12 mouse cellular contexts compared by ENCODE assay signal in genomic region chr2:6876547-6876946, GRCm38 (mm10).
DNase-seq lines count a peak whose midpoint lies in the region; ATAC-seq and TF ChIP-seq lines count a peak whose summit lies in the region.
"Had no signal": no experiment of that assay in that cellular context is flagged by ENCODE, and none has a peak within 500 bp of the region (broad histone marks: within the 10 kb centered on the region; RNA-seq: fewer than 3 reads in every experiment).

No protein-coding gene starts in this region.

- no peak overlapping the region for H3K4me3 ChIP-seq in C2C12 (ENCODE audit: insufficient read depth, poor library complexity, severe bottlenecking)
- H3K4me3 ChIP-seq in embryonic facial prominence, embryonic 15.5 days (replicated peaks) = no peak overlapping the region
- no peak overlapping the region for H3K4me3 ChIP-seq in limb, embryonic 15.5 days
- no peak overlapping the region for H3K4me3 ChIP-seq in intestine, embryonic 16.5 days (ENCODE audit: low read length)
- no peak overlapping the region for H3K4me3 ChIP-seq in liver, embryonic 11.5 days (ENCODE audit: low read depth, low read length)
- H3K4me3 ChIP-seq: erythroblast, embryonic 14.5 days; heart, embryonic 15.5 days; lung, embryonic 15.5 days had no signal

- 0 out of 2 replicates have a peak, but pooled peaks cover 9% of the 10 kb centered on the region for H3K4me1 ChIP-seq in embryonic facial prominence, embryonic 15.5 days
- peaks cover 3% of the 10 kb centered on the region for H3K4me1 ChIP-seq in limb, embryonic 15.5 days
- H3K4me1 ChIP-seq in intestine, embryonic 16.5 days (ENCODE audit: control insufficient read depth, insufficient read depth, low read length) = 0 out of 2 replicates have a peak, but pooled peaks cover 2% of the 10 kb centered on the region
- no peaks in the 10 kb centered on the region; the same call in 1 of the 2 replicates for H3K4me1 ChIP-seq in liver, embryonic 11.5 days (replicated peaks; ENCODE audit: control insufficient read depth, insufficient read depth, low read length)

- no peaks in the 10 kb centered on the region for H3K36me3 ChIP-seq in C2C12 (ENCODE audit: control insufficient read depth, insufficient read depth)
- no peaks in the 10 kb centered on the region for H3K36me3 ChIP-seq in embryonic facial prominence, embryonic 15.5 days
- no peaks in the 10 kb centered on the region for H3K36me3 ChIP-seq in limb, embryonic 15.5 days
- no peaks in the 10 kb centered on the region for H3K36me3 ChIP-seq in intestine, embryonic 16.5 days (ENCODE audit: control insufficient read depth, insufficient read depth, low read length)
- H3K36me3 ChIP-seq in liver, embryonic 11.5 days (ENCODE audit: control insufficient read depth, insufficient read depth, low read length) = no peaks in the 10 kb centered on the region
- H3K36me3 ChIP-seq: heart, embryonic 15.5 days; lung, embryonic 15.5 days had no signal

- H3ac ChIP-seq in C2C12 (ENCODE audit: control insufficient read depth, insufficient read length, low read depth) = no peak overlapping the region

- intact Hi-C loops in heart, postnatal 10 days (cut with DNase I) = no loop called here
- intact Hi-C loops in heart, postnatal 25 days (cut with DNase I) = no loop called here

- DNase-seq in heart, postnatal 10 days = peak; percentile 21 to 28
- no peak for DNase-seq in heart, postnatal 25 days (ENCODE audit: low spot score)
- DNase-seq in liver, embryonic 11.5 days (ENCODE audit: low spot score) = no peak
- DNase-seq: thymus, adult 18-20 months had no signal

- peak overlapping the region; percentile 51; the same call in 1 of the 2 replicates for H3K27ac ChIP-seq in embryonic facial prominence, embryonic 15.5 days (replicated peaks)
- H3K27ac ChIP-seq in limb, embryonic 15.5 days = peak overlapping the region; percentile 2; the same call in 1 of the 2 replicates
- H3K27ac ChIP-seq in intestine, embryonic 16.5 days (ENCODE audit: low read length) = no peak overlapping the region
- no peak overlapping the region for H3K27ac ChIP-seq in liver, embryonic 11.5 days (ENCODE audit: low read depth, low read length)
- H3K27ac ChIP-seq: heart, embryonic 15.5 days; lung, embryonic 15.5 days had no signal

- no peaks in the 10 kb centered on the region for H3K9me3 ChIP-seq in embryonic facial prominence, embryonic 15.5 days (replicated peaks)
- no peaks in the 10 kb centered on the region for H3K9me3 ChIP-seq in limb, embryonic 15.5 days
- no peaks in the 10 kb centered on the region for H3K9me3 ChIP-seq in intestine, embryonic 16.5 days (ENCODE audit: control insufficient read depth, low read length)
- no peaks in the 10 kb centered on the region for H3K9me3 ChIP-seq in liver, embryonic 11.5 days (ENCODE audit: control insufficient read depth, low read length)
- H3K9me3 ChIP-seq: heart, embryonic 15.5 days; lung, embryonic 15.5 days had no signal

- H3K4me2 ChIP-seq in embryonic facial prominence, embryonic 15.5 days (replicated peaks) = no peak overlapping the region
- no peak overlapping the region for H3K4me2 ChIP-seq in limb, embryonic 15.5 days
- H3K4me2 ChIP-seq in intestine, embryonic 16.5 days (ENCODE audit: low read depth, low read length) = no peak overlapping the region
- H3K4me2 ChIP-seq in liver, embryonic 11.5 days = no peak overlapping the region
- H3K4me2 ChIP-seq: heart, embryonic 15.5 days; lung, embryonic 15.5 days had no signal

- no peaks in the 10 kb centered on the region for H3K27me3 ChIP-seq in C2C12 (ENCODE audit: control insufficient read depth, insufficient read depth, insufficient read length)
- no peaks in the 10 kb centered on the region for H3K27me3 ChIP-seq in embryonic facial prominence, embryonic 15.5 days
- H3K27me3 ChIP-seq in limb, embryonic 15.5 days = peaks cover 4% of the 10 kb centered on the region
- H3K27me3 ChIP-seq in intestine, embryonic 16.5 days (replicated peaks; ENCODE audit: control insufficient read depth, insufficient read depth, low read length) = no peaks in the 10 kb centered on the region
- peaks cover 19% of the 10 kb centered on the region for H3K27me3 ChIP-seq in liver, embryonic 11.5 days (replicated peaks; ENCODE audit: control insufficient read depth, insufficient read depth, low read length)
- H3K27me3 ChIP-seq: heart, embryonic 15.5 days had no signal

- no peak overlapping the region for H3K9ac ChIP-seq in embryonic facial prominence, embryonic 15.5 days
- no peak overlapping the region for H3K9ac ChIP-seq in limb, embryonic 15.5 days
- H3K9ac ChIP-seq in intestine, embryonic 16.5 days (ENCODE audit: low read depth, low read length) = no peak overlapping the region
- no peak overlapping the region for H3K9ac ChIP-seq in liver, embryonic 11.5 days (ENCODE audit: low read depth, low read length)
- H3K9ac ChIP-seq: heart, embryonic 15.5 days; lung, embryonic 15.5 days had no signal

- peaks cover 1% of the 10 kb centered on the region for H3K79me2 ChIP-seq in C2C12 (ENCODE audit: control insufficient read depth, insufficient read depth)

- no peak for TF ChIP-seq CTCF in C2C12 (IDR thresholded peaks at IDR 0.05; ENCODE audit: control insufficient read depth, insufficient read depth, insufficient read length)

- 56% methylated on average over 5 of the region's 5 CpGs for WGBS in embryonic facial prominence, embryonic 15.5 days
- 57% methylated on average over 5 of the region's 5 CpGs for WGBS in limb, embryonic 15.5 days
- 55% methylated on average over 5 of the region's 5 CpGs for WGBS in intestine, embryonic 16.5 days
- WGBS in liver, embryonic 11.5 days = 67% methylated on average over 5 of the region's 5 CpGs

- no peaks in the 10 kb centered on the region for H3K79me3 ChIP-seq in C2C12 (ENCODE audit: low read depth)

- peak; percentile 12; the same call in 1 of the 2 replicates for ATAC-seq in embryonic facial prominence, embryonic 15.5 days (ENCODE audit: insufficient number of reproducible peaks, low FRiP score, low TSS enrichment, low read depth)
- no peak for ATAC-seq in limb, embryonic 15.5 days (ENCODE audit: insufficient number of reproducible peaks, low FRiP score, low TSS enrichment, low read depth)
- no peak for ATAC-seq in intestine, embryonic 16.5 days
- ATAC-seq in erythroid progenitor cell, adult 5-6 weeks (replicated peaks; ENCODE audit: low FRiP score, poor library complexity, severe bottlenecking) = no peak
- no peak for ATAC-seq in liver, embryonic 11.5 days (replicated peaks; ENCODE audit: low FRiP score)

TF ChIP-seq in C2C12, 6 proteins besides CTCF, POLR2A, EP300 and RAD21:
- TF ChIP-seq MYOD1 (IDR thresholded peaks at IDR 0.05; ENCODE audit: control insufficient read depth, insufficient read length, low read depth) = peak; percentile 34
- TF ChIP-seq USF1 (IDR thresholded peaks at IDR 0.05; ENCODE audit: low read depth) = no peak
- TF ChIP-seq CEBPB (IDR thresholded peaks at IDR 0.05; ENCODE audit: low read depth) = no peak
- TF ChIP-seq MYOG (IDR thresholded peaks at IDR 0.05; ENCODE audit: control insufficient read depth, extremely low read depth, insufficient read length) = no peak
- no peak for TF ChIP-seq MAX (IDR thresholded peaks at IDR 0.05)
- no peak for TF ChIP-seq FOSL1 (IDR thresholded peaks at IDR 0.05; ENCODE audit: insufficient read depth, low read length, poor library complexity, severe bottlenecking)

Comparison
In these comparisons a context has a peak if more than half of its experiments do, and no peak if none do; other contexts are left out.
1. DNase-seq: peak in heart, postnatal 10 days (2 of 2); none in heart, postnatal 25 days (single experiment) and liver, embryonic 11.5 days (single experiment).
2. H3K27ac ChIP-seq: peak in embryonic facial prominence, embryonic 15.5 days (single experiment) and limb, embryonic 15.5 days (single experiment); none in intestine, embryonic 16.5 days (single experiment) and liver, embryonic 11.5 days (single experiment).